Mouse (Mus musculus) brain, embryonic 14.5 days (tissue): ENCODE data around the gene Thap4. TPM values are rescaled to one million over a fixed set of nuclear protein-coding genes. Genes with fewer than 3 reads are reported as not detected.
"Not testable (repeated sequence)": the region's sequence is repeated elsewhere in the genome, so short reads cannot be mapped to it uniquely, and the experiment has no call there.

Source experiments
- DNase-seq: peaks from one replicate; pipeline ENCODE4 v3.0.0-alpha.2; 2011; ENCODE audit warnings: low read depth
- CTCF ChIP-seq: fragments of 200-500 bp; IDR thresholded peaks from 2 replicates; pipeline ENCODE4 v1.5.1; 2012; ENCODE audit warnings: inconsistent platforms, mild to moderate bottlenecking, moderate library complexity, borderline replicate concordance; ENCODE audit not compliant: insufficient read depth, insufficient read length; ENCODE audit errors: extremely low read depth
- POLR2A ChIP-seq: fragments of 200-500 bp; IDR thresholded peaks from 2 replicates; pipeline ENCODE4 v1.6.1; 2012; ENCODE audit warnings: mild to moderate bottlenecking, inconsistent platforms, borderline replicate concordance; ENCODE audit not compliant: poor library complexity, insufficient read depth, insufficient read length, severe bottlenecking; ENCODE audit errors: extremely low read depth
- polyA plus RNA-seq: library from polyadenylated mRNA; depleted of rRNA; stranded (reverse); fragments of >200 nt; gene quantifications from 2 replicates; pipeline ENCODE4 v1.2.3, GENCODE M21; 2012

The Thap4 gene
- polyA plus RNA-seq, 1 experiment, result 53.1 TPM

DNA sequence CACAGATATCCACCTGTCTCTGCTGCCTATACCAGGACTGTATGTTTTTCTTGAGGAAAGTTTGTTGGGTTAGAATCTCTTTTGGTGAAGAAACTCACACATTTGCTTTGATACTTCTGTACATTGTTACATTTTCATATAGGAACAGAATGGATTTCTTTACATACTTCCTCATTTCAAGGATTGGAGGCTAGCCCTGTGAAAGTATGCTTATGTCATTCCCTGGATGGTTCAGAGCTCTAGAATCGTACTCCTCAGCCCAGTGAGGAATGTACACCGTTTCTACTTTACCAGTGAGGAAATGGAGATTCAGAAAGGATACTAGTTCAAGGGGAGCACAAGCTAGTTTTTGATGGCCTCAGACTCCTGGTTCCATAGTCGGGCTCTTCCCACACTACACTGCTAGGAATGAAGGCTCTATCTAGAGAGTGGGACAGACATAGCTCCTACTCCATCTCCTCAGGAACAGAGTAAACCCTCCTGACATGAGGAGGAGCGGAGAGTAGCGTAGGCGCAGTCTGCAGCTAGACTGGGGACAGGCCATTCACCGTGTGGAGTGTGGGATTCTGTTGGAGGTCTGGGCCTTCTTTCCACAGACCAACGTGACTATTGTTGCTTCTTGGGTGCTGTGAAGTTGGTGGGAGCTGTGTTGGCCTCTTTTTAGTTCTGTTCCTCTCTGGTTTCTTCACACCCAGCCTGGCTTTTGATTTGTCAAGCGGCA lies 10.4 kb upstream of the Thap4 start:
- no peak for DNase-seq

DNA sequence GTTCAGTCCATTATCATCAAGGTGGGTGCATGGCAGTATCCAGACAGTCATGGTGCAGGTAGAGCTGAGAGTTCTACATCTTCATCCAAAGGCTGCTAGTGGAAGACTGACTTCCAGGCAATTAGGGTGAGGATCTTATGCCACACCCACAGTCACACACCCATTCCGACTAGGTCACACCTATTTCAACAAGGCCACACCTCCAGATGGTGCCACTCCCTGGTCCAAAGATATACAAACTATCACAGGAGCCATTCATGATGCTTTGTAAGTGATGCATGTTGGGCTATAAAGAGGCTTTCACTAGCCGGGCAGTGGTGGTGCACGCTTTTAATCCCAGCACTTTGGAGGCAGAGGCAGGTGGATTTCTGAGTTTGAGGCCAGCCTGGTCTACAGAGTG lies 8.9 kb upstream of the Thap4 start:
- DNase-seq, result not testable (repeated sequence)

More for the DNA sequence above, 10.4 kb upstream of the Thap4 start:
- no peak for TF ChIP-seq POLR2A
- TF ChIP-seq CTCF, result no peak

GRCm38 (mm10) chr1:93760076-93760475 lies 5.4 kb upstream of the Thap4 start:
- no peak for DNase-seq
- TF ChIP-seq CTCF, result no peak
- no peak for TF ChIP-seq POLR2A

DNA sequence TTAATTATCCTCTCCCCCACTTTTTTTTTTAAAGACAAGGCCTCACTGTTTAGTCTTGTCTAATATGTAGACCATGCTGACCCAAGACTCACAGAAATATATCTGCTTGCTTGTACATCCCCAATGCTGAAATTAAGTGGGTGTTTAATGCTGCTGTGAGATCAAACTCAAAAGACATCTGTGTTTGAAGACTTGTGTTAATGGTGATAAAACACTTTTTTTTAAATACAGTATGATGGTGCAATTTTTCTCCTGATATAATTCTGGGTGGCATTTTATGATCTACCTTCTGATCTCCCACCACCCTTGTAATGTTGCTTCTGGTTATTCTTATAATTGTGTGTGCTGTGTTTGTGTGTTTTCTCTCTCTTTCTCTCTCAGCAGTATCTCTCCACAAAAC lies 1.5 kb upstream of the Thap4 start:
- TF ChIP-seq CTCF (no peak), POLR2A (no peak)
- DNase-seq, result no peak

DNA sequence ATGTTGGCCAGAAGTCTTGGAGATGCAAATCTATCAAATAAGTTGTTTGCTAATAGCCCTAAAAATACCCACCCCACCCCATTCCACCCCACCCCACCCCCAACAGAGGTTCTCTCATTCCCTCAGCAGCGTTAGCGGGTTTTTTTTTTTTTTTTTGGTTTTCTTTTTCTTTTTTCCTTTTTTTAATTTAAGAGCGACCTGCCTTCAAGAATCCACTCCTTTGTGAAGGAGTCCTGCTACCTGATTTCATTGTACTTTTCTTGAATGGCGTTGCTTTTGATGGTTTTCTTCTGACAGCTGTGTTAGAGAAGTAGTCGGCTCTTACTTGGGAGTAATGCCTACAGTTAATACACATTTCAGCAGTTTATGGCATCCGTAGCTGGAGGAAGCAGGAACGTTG lies 954 bp upstream of the Thap4 start:
- peak; percentile 14 for DNase-seq
- no peak for TF ChIP-seq CTCF
- TF ChIP-seq POLR2A, result no peak

DNA sequence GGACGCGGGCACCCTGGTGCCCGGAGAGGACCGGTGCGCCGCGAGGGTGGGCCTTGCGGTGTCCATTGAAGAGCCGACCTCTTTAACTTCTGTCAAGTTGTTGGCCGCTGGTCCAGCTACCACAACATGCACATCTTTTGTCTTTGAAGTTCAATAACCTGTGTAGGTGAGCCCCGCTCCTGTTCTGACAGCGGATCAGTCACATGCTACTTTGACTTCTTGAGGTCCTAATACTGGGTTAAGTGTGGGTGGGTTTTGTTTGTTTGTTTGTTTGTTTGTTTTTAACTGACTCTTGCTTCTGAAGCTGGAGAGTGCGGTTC lies 587 bp upstream of the Thap4 start:
- peak; percentile 56 for DNase-seq
- no peak for TF ChIP-seq POLR2A

- TF ChIP-seq CTCF (no peak), POLR2A (no peak)
- peak; percentile 43 for DNase-seq
These were observed 622 bp downstream of the Thap4 start for GRCm38 (mm10) chr1:93753911-93754572.

GRCm38 (mm10) chr1:93751290-93751689 lies 3.4 kb downstream of the Thap4 start, which contains the start of gene Atg4b:
TSS of gene Atg4b (plus strand) at chr1:93751500.
- no peak for TF ChIP-seq CTCF
- TF ChIP-seq POLR2A, result no peak
- no peak for DNase-seq

GRCm38 (mm10) chr1:93748539-93748938 lies 6.1 kb downstream of the Thap4 start:
- no peak for DNase-seq
- no peak for TF ChIP-seq CTCF
- TF ChIP-seq POLR2A, result no peak

DNA sequence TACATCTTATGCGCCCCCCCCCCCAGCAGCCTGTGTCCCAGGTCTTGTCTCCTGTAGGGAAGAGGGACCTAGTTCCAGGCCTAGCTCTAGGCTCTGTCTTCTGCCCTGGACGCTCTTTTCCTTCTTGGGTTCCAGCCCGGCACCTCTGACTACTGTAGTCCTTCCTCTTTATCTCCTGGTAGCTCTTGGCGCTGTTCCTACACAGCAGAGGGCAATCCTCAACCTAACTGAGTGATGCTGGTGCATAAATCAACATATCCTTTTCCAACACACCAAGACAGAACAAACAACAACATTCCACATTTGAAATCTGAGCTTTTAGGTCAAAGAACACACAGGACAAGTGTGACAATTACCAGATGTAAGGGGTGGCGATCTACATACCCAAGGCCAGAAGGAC lies 8.5 kb downstream of the Thap4 start:
- no peak for DNase-seq
- TF ChIP-seq POLR2A (no peak), CTCF (no peak)

GRCm38 (mm10) chr1:93742910-93743309 lies 11.8 kb downstream of the Thap4 start:
- DNase-seq, result no peak
- no peak for TF ChIP-seq POLR2A
- TF ChIP-seq CTCF, result no peak

DNA sequence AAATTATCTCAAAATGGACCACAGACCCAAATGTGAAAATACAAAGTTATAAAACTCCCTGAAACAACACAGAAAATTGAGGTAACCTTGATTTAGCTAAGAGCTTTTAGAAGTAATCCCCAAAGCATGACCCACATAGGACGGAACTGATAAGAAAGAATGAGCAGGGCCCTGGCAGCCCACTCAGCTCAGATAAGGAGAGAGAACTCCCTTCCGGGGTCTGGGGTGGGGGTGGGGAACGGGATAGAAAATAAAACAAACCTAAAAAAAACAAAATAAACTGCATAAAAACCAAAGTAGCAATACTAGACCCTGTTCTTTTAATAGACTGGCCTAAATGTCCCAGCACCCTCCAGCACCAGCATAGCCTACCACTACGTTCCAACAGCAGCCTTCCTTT lies 12.7 kb downstream of the Thap4 start:
- DNase-seq, result no peak
- TF ChIP-seq POLR2A, result no peak
- TF ChIP-seq CTCF, result no peak

DNA sequence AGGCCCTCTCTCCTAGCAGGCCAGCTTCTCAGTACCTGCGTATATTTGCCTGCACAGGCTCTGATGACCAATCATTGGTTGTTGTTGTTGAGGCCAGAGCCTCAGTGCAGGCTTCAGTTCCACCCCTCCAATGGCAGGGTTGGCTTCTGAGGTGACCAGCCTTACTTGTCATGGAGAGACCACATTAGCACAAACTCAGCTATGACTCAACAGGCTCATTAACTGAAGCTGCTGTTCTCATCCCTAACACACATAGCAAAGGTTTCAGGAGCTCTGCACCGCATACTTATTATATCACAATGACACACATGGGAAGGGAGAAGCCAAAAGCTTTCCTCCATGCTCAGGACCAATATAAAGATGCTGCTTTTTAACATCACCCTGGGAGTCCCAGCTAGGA lies 14.0 kb downstream of the Thap4 start:
- TF ChIP-seq CTCF (no peak), POLR2A (no peak)
- no peak for DNase-seq

- TF ChIP-seq POLR2A (no peak), CTCF (no peak)
- DNase-seq, result no peak
These were observed 17.0 kb downstream of the Thap4 start for GRCm38 (mm10) chr1:93737711-93738110.
